Mouse (Mus musculus) brain, embryonic 14.5 days (tissue): ENCODE measurements around the gene Pgbd5.

Experiments
- CTCF ChIP-seq: fragments of 200-500 bp; IDR thresholded peaks from 2 replicates; pipeline ENCODE4 v1.5.1; 2012; ENCODE audit warnings: inconsistent platforms, mild to moderate bottlenecking, moderate library complexity, borderline replicate concordance; ENCODE audit not compliant: insufficient read depth, insufficient read length; ENCODE audit errors: extremely low read depth
- POLR2A ChIP-seq: fragments of 200-500 bp; IDR thresholded peaks from 2 replicates; pipeline ENCODE4 v1.6.1; 2012; ENCODE audit warnings: mild to moderate bottlenecking, inconsistent platforms, borderline replicate concordance; ENCODE audit not compliant: poor library complexity, insufficient read depth, insufficient read length, severe bottlenecking; ENCODE audit errors: extremely low read depth

GRCm38 (mm10) chr8:124375168-124375567 lies 64.3 kb downstream of the Pgbd5 start:
- TF ChIP-seq POLR2A, result no peak
- no peak for TF ChIP-seq CTCF
